Mouse (Mus musculus) liver, embryonic 14.5 days (tissue): ENCODE results near the gene Shkbp1. TPM values are rescaled to one million over a fixed set of nuclear protein-coding genes. Genes with fewer than 3 reads are reported as not detected.

ENCODE experiments used
- ATAC-seq: fragments of 200-750 bp; cut with Nextera tagmentation; 2 replicates; pipeline ENCODE4 v1.8.0; 2017; ENCODE audit warnings: moderate number of reproducible peaks, mild to moderate bottlenecking, moderate library complexity; ENCODE audit not compliant: insufficient read depth
- DNase-seq, 3 experiments: peaks; one replicate each; pipeline ENCODE4 v3.0.0-alpha.2; 2012 to 2013; ENCODE audit warnings: low read depth in 3 of 3, low spot score in 3 of 3
- H3K27ac ChIP-seq: fragments of 300-500 bp; sonication (generic); 2 replicates; pipeline ENCODE4 v1.5.1; 2014; ENCODE audit warnings: moderate library complexity, mild to moderate bottlenecking, control low read depth, inconsistent platforms
- H3K27me3 ChIP-seq: fragments of 300-500 bp; sonication (generic); 2 replicates; pipeline ENCODE4 v1.6.1; 2014; ENCODE audit warnings: mild to moderate bottlenecking, low read length, moderate library complexity; ENCODE audit not compliant: control insufficient read depth, insufficient read depth
- H3K36me3 ChIP-seq: fragments of 300-500 bp; sonication (generic); replicated peaks from 2 replicates; pipeline ENCODE4 v1.6.1; 2014; ENCODE audit warnings: low read depth; ENCODE audit not compliant: control insufficient read depth, insufficient read depth
- H3K4me1 ChIP-seq, 2 experiments: fragments of 200-500 bp in 1 of 2; fragments of 300-500 bp in 1 of 2; sonication (generic) in 1 of 2; replicated peaks; 2 replicates each; pipeline ENCODE4 v1.6.1; 2012 to 2014; ENCODE audit warnings: antibody characterized with exemption in 1 of 2, inconsistent platforms in 1 of 2, low read length in 1 of 2; ENCODE audit not compliant: control insufficient read depth in 2 of 2, insufficient read depth in 2 of 2
- H3K4me2 ChIP-seq: fragments of 300-500 bp; sonication (generic); 2 replicates; pipeline ENCODE4 v1.6.1; 2014; ENCODE audit warnings: low read depth, mild to moderate bottlenecking, control low read depth, moderate library complexity
- H3K4me3 ChIP-seq, 2 experiments: fragments of 200-500 bp in 1 of 2; fragments of 300-500 bp in 1 of 2; sonication (generic) in 1 of 2; 2 replicates each; pipeline ENCODE4 v1.5.1; 2012 to 2014; ENCODE audit warnings: low read depth in 2 of 2, low read length in 2 of 2, mild to moderate bottlenecking in 2 of 2, control low read depth in 1 of 2, inconsistent platforms in 1 of 2, moderate library complexity in 1 of 2; ENCODE audit not compliant: insufficient read depth in 1 of 2
- H3K9ac ChIP-seq: fragments of 300-500 bp; sonication (generic); replicated peaks from 2 replicates; pipeline ENCODE4 v1.6.1; 2014; ENCODE audit warnings: mild to moderate bottlenecking, control low read depth, moderate library complexity
- H3K9me3 ChIP-seq: fragments of 300-500 bp; sonication (generic); 2 replicates; pipeline ENCODE4 v1.6.1; 2016; ENCODE audit warnings: low read length, mixed read lengths; ENCODE audit not compliant: control insufficient read depth
- CTCF ChIP-seq: IDR thresholded peaks from 2 replicates; pipeline ENCODE4 v1.5.1; 2016; ENCODE audit warnings: antibody characterized with exemption, low read depth, control low read depth
- EP300 ChIP-seq: IDR thresholded peaks from 2 replicates; pipeline ENCODE4 v1.6.1; 2016; ENCODE audit warnings: antibody characterized with exemption, low read depth
- WGBS: fragments of 180-500 bp; shearing (Covaris S2); extraction: QIAGEN DNeasy Blood & Tissue Kit; methylation state at CpG from one replicate; pipeline ENCODE4 v1.1.7; 2014; ENCODE audit not compliant: insufficient replicate concordance; 5-methylcytosine and 5-hydroxymethylcytosine counted together
- polyA plus RNA-seq, 2 experiments: library from polyadenylated mRNA; depleted of rRNA in 1 of 2; stranded (reverse) in 1 of 2; unstranded in 1 of 2; fragments of >200 nt; fragmentation: Nextera tagmentation in 1 of 2; extraction: Ambion mirVana in 1 of 2; gene quantifications; 2 replicates each; pipeline versions ENCODE4 v1.2.1 to v1.2.3; 2012 to 2014

Gene Shkbp1
- polyA plus RNA-seq, 2 experiments: 11.8 to 19.1 TPM

DNA sequence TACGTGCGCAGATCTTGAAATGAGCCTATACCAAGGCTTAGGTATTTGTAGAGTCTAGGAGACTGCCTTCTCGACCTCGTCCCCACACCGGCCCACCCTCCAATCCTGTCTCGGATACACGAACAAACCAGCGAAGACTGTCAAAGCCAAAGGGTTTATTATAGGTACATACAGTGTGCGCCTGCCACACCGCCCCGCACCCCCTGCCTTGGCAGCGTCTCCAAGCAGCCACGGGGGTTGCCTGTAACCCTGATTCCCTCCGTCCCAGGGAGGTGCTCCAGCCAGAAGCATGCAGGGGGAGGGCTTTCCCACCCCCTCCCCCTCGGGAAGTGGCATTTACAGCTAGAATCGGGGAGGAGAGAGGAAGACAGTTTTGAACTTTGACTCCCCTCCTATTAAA, 429 bp upstream of the Shkbp1 start:
- no peaks in the 10 kb centered on the region for H3K9me3 ChIP-seq
- 3% methylated on average over 16 of the region's 16 CpGs for WGBS
- peaks cover 15 to 43% of the 10 kb centered on the region in 2 experiments for H3K4me1 ChIP-seq
- ATAC-seq: peak; percentile 27
- DNase-seq: peak in 1 of 3 experiments; percentile 17
- H3K27me3 ChIP-seq: no peaks in the 10 kb centered on the region
- H3K4me2 ChIP-seq: peak overlapping the region; percentile 71
- no peak overlapping the region for H3K27ac ChIP-seq
- no peaks in the 10 kb centered on the region for H3K36me3 ChIP-seq
- H3K4me3 ChIP-seq: peak overlapping the region; percentile 85 to 93
- no peak for TF ChIP-seq CTCF
- no peak for TF ChIP-seq EP300
- H3K9ac ChIP-seq: peak overlapping the region; percentile 49

DNA sequence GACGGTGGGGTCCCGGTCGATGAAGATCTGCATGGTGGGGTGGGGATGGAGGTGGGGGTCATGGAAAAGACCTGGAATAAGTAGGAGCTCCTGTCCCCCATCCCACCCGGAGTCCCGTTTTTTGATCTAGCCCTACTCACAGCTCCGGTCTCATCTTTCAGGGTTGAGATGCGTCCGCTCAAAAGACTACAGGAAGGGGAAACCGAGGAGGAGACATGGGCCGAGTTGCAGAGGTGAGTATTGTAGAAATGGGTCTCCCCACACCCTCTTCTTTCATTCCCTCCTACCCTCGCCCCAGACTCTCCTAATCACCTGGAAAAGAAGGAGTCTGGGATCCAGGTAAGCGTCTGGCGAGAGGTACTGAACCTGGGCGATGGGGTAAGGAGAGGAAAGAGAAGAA, 558 bp downstream of the Shkbp1 start:
- Histone ChIP-seq H3K27ac (peak overlapping the region; percentile 43), H3K9ac (peak overlapping the region; percentile 75)

DNA sequence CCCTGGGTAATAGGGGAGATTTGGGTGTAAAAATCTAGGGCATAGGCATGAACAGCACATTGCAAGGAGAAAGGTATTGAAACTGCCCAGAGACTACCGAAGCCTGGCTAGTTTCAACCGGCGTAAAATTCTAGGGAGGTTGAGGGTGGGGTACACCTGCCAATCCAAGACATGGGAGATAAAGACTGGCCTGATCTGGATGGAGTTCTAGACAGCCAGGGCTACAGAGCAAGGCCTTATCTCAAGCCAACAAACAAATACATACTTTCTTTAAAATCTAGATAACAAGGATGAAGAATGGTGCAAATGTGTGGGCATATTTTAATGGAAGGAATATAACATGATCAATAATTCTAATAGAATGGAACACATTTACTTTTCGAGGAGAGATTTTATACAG, 1.0 kb downstream of the Shkbp1 start:
- H3K36me3 ChIP-seq: 0 out of 2 replicates have a peak, but pooled peaks cover 3% of the 10 kb centered on the region
- no peak for TF ChIP-seq CTCF
- TF ChIP-seq EP300: peak; percentile 58
- no peaks in the 10 kb centered on the region for H3K9me3 ChIP-seq
- H3K4me1 ChIP-seq: peaks cover 15 to 37% of the 10 kb centered on the region in 2 experiments
- peak overlapping the region; percentile 71 for H3K4me2 ChIP-seq
- no peaks in the 10 kb centered on the region for H3K27me3 ChIP-seq
- DNase-seq (peak; percentile 49 to 67 (median 61)), ATAC-seq (peak; percentile 66)
- 23% methylated on average over 4 of the region's 4 CpGs for WGBS
- H3K4me3 ChIP-seq: peak overlapping the region; percentile 85 to 93
- H3K27ac ChIP-seq: peak overlapping the region; percentile 43
- H3K9ac ChIP-seq: peak overlapping the region; percentile 48

More for the DNA sequence above, 558 bp downstream of the Shkbp1 start:
- ATAC-seq (no peak), DNase-seq (peak in 1 of 3 experiments; percentile 24)
- WGBS: 6% methylated on average over 14 of the region's 14 CpGs
- peak overlapping the region; percentile 85 to 93 for H3K4me3 ChIP-seq
- peaks cover 15 to 37% of the 10 kb centered on the region in 2 experiments for H3K4me1 ChIP-seq
- no peaks in the 10 kb centered on the region for H3K9me3 ChIP-seq
- 0 out of 2 replicates have a peak, but pooled peaks cover 3% of the 10 kb centered on the region for H3K36me3 ChIP-seq
- no peak for TF ChIP-seq EP300
- TF ChIP-seq CTCF: no peak
- no peaks in the 10 kb centered on the region for H3K27me3 ChIP-seq
- peak overlapping the region; percentile 71 for H3K4me2 ChIP-seq

DNA sequence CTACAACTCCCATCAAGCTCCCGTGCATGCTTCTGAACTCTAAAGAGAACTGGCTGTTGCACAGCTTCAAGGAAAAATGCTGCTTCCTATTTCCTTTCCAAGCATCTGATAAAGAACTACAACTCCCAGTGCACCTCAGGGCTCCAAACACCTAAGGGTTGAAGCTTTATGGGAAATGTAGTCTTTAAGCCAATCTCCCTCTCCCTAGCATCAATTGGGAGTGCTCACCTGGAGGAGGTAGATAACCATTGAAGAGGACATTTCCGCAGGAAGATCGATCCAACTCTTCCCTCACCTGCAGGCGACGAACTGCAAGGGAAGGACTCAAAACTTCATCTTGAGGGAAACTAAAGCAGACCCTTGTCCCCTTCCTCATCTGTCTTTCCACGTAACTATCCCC, 1.7 kb downstream of the Shkbp1 start:
- H3K4me3 ChIP-seq: peak overlapping the region; percentile 85 to 93
- no peaks in the 10 kb centered on the region for H3K9me3 ChIP-seq
- no peak for ATAC-seq
- no peak for TF ChIP-seq EP300
- no peak for TF ChIP-seq CTCF
- peak overlapping the region; percentile 43 for H3K27ac ChIP-seq
- peak overlapping the region; percentile 71 for H3K4me2 ChIP-seq
- peak in 1 of 3 experiments; percentile 55 for DNase-seq
- peaks cover 15 to 37% of the 10 kb centered on the region in 2 experiments for H3K4me1 ChIP-seq
- 0 out of 2 replicates have a peak, but pooled peaks cover 3% of the 10 kb centered on the region for H3K36me3 ChIP-seq
- H3K27me3 ChIP-seq: no peaks in the 10 kb centered on the region
- WGBS: 34% methylated on average over 6 of the region's 6 CpGs
- H3K9ac ChIP-seq: peak overlapping the region; percentile 48

DNA sequence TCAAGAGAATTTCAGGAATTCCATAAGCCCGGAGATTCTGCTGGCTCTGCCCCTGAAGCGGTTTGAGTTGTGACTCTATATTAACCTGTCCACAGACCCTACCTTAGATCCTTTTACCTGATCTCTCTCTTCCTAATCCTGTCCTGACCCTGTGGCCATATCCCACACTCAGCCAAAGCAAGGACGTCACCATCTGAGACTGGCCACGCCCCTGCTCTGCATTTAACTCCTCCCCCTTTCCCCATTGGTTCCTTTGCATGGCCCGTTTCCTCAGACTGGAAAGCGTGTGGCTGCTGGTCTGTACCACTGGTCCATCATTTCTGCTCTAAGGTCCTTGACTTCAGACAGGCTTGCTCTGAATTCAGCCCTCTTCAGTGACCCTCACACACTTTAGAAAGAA, 10.4 kb downstream of the Shkbp1 start:
- no peaks in the 10 kb centered on the region for H3K4me1 ChIP-seq
- 46% methylated on average over 6 of the region's 6 CpGs for WGBS
- H3K4me2 ChIP-seq: no peak overlapping the region
- peak; percentile 31; the same call in 1 of the 2 replicates for ATAC-seq
- no peak for DNase-seq
- H3K27ac ChIP-seq: no peak overlapping the region
- H3K9me3 ChIP-seq: no peaks in the 10 kb centered on the region
- 0 out of 2 replicates have a peak, but pooled peaks cover 2% of the 10 kb centered on the region for H3K36me3 ChIP-seq
- H3K9ac ChIP-seq: no peak overlapping the region
- TF ChIP-seq CTCF: no peak
- TF ChIP-seq EP300: no peak
- H3K27me3 ChIP-seq: no peaks in the 10 kb centered on the region
- H3K4me3 ChIP-seq: no peak overlapping the region
